29 mouse cellular contexts compared by ENCODE assay signal in genomic region chr6:99545437-99545836, GRCm38 (mm10). TPM values are rescaled to one million over a fixed set of nuclear protein-coding genes. Genes with fewer than 3 reads are reported as not detected.
DNase-seq lines count a peak whose midpoint lies in the region; ATAC-seq and TF ChIP-seq lines count a peak whose summit lies in the region.
"Had no signal": no experiment of that assay in that cellular context is flagged by ENCODE, and none has a peak within 500 bp of the region (broad histone marks: within the 10 kb centered on the region; RNA-seq: fewer than 3 reads in every experiment).

No protein-coding gene starts in this region.

- WGBS in kidney, postnatal 0 days = 57% methylated on average over 6 of the region's 6 CpGs
- WGBS in lung, embryonic 15.5 days = 43% methylated on average over 6 of the region's 6 CpGs
- 74% methylated on average over 6 of the region's 6 CpGs for WGBS in midbrain, embryonic 11.5 days
- 88% methylated on average over 6 of the region's 6 CpGs for WGBS in midbrain, embryonic 14.5 days

- no peak overlapping the region for H3K9ac ChIP-seq in kidney, postnatal 0 days (ENCODE audit: low read depth, low read length)
- no peak overlapping the region for H3K9ac ChIP-seq in lung, embryonic 15.5 days
- H3K9ac ChIP-seq in midbrain, embryonic 11.5 days (ENCODE audit: low read length) = no peak overlapping the region
- no peak overlapping the region for H3K9ac ChIP-seq in midbrain, embryonic 14.5 days (replicated peaks; ENCODE audit: low read length)
- H3K9ac ChIP-seq: embryonic facial prominence, embryonic 13.5 days; embryonic facial prominence, embryonic 15.5 days; forebrain, embryonic 12.5 days had no signal

- H3K36me3 ChIP-seq in kidney, postnatal 0 days (ENCODE audit: insufficient read depth, low read length) = no peaks in the 10 kb centered on the region
- no peaks in the 10 kb centered on the region for H3K36me3 ChIP-seq in lung, embryonic 15.5 days
- no peaks in the 10 kb centered on the region for H3K36me3 ChIP-seq in midbrain, embryonic 11.5 days (ENCODE audit: control insufficient read depth, insufficient read depth, low read length)
- no peaks in the 10 kb centered on the region for H3K36me3 ChIP-seq in midbrain, embryonic 14.5 days (ENCODE audit: control insufficient read depth, insufficient read depth, low read length)
- H3K36me3 ChIP-seq: embryonic facial prominence, embryonic 13.5 days; embryonic facial prominence, embryonic 15.5 days; forebrain, embryonic 10.5 days; forebrain, embryonic 12.5 days; G1E had no signal

- no peak overlapping the region for H3K27ac ChIP-seq in kidney, postnatal 0 days
- H3K27ac ChIP-seq in lung, embryonic 15.5 days = 0 out of 2 replicates have a peak overlapping the region, but pooled peaks have one; percentile 42
- no peak overlapping the region for H3K27ac ChIP-seq in midbrain, embryonic 11.5 days (ENCODE audit: low read depth, low read length)
- H3K27ac ChIP-seq in midbrain, embryonic 14.5 days (replicated peaks; ENCODE audit: low read depth, low read length) = no peak overlapping the region
- H3K27ac ChIP-seq: embryonic facial prominence, embryonic 13.5 days; embryonic facial prominence, embryonic 15.5 days; forebrain, embryonic 10.5 days; forebrain, embryonic 12.5 days had no signal

- peak; percentile 31 for DNase-seq in kidney, postnatal 0 days (ENCODE audit: low spot score)
- DNase-seq in kidney, postnatal 4 days = no peak
- no peak for DNase-seq in lung, postnatal 36 days
- peak; percentile 84 for DNase-seq in midbrain, embryonic 11.5 days (ENCODE audit: low spot score, missing footprints)
- no peak for DNase-seq in midbrain, embryonic 14.5 days
- DNase-seq: adrenal gland, adult 8-10 months; adrenal gland, postnatal 14 days; adrenal gland, postnatal 36 days; B cell, adult 2 months; cerebellum, adult 11 months; cerebellum, adult 18-20 months; cerebellum, adult 8-10 months; cerebellum, adult 9-11 months; cerebellum, postnatal 14 days; cerebellum, postnatal 36 days; embryo, embryonic 11 days had no signal

- no peak for TF ChIP-seq CTCF in kidney, postnatal 0 days (IDR thresholded peaks at IDR 0.05; ENCODE audit: low read depth)

- no peak overlapping the region for H3K4me2 ChIP-seq in kidney, postnatal 0 days (ENCODE audit: low read length)
- no peak overlapping the region for H3K4me2 ChIP-seq in lung, embryonic 15.5 days
- no peak overlapping the region for H3K4me2 ChIP-seq in midbrain, embryonic 11.5 days
- no peak overlapping the region for H3K4me2 ChIP-seq in midbrain, embryonic 14.5 days (ENCODE audit: low read length)
- H3K4me2 ChIP-seq: embryonic facial prominence, embryonic 13.5 days; embryonic facial prominence, embryonic 15.5 days; forebrain, embryonic 12.5 days had no signal

- no peak for ATAC-seq in kidney, postnatal 0 days (replicated peaks; ENCODE audit: low FRiP score, low read depth)
- ATAC-seq in lung, embryonic 15.5 days (ENCODE audit: borderline replicate concordance, extremely low read depth, low FRiP score, low TSS enrichment) = peak; percentile 59; the same call in 1 of the 2 replicates
- ATAC-seq in midbrain, embryonic 11.5 days (ENCODE audit: low FRiP score) = no peak
- no peak for ATAC-seq in midbrain, embryonic 14.5 days (ENCODE audit: low FRiP score, low TSS enrichment)
- ATAC-seq: activated CD4-positive, CD25-positive, alpha-beta regulatory T cell, adult 4 months; CD4-positive, CD25-positive, alpha-beta regulatory T cell, adult 4 months; forebrain, embryonic 14.5 days; forebrain, embryonic 16.5 days; Patski had no signal

- H3K4me1 ChIP-seq in kidney, postnatal 0 days (replicated peaks; ENCODE audit: insufficient read depth, low read length) = no peaks in the 10 kb centered on the region
- H3K4me1 ChIP-seq in lung, embryonic 15.5 days = peaks cover 19% of the 10 kb centered on the region
- H3K4me1 ChIP-seq in midbrain, embryonic 11.5 days (ENCODE audit: control insufficient read depth, insufficient read depth, low read length) = no peaks in the 10 kb centered on the region
- H3K4me1 ChIP-seq in midbrain, embryonic 14.5 days (ENCODE audit: control insufficient read depth, insufficient read depth, low read length) = no peaks in the 10 kb centered on the region
- H3K4me1 ChIP-seq: embryonic facial prominence, embryonic 13.5 days; embryonic facial prominence, embryonic 15.5 days; forebrain, embryonic 10.5 days; forebrain, embryonic 12.5 days had no signal

- no peaks in the 10 kb centered on the region for H3K27me3 ChIP-seq in kidney, postnatal 0 days (ENCODE audit: insufficient read depth, low read length)
- H3K27me3 ChIP-seq in lung, embryonic 15.5 days = no peaks in the 10 kb centered on the region
- H3K27me3 ChIP-seq in midbrain, embryonic 11.5 days (ENCODE audit: control insufficient read depth, insufficient read depth, low read length) = no peaks in the 10 kb centered on the region
- no peaks in the 10 kb centered on the region for H3K27me3 ChIP-seq in midbrain, embryonic 14.5 days (ENCODE audit: control insufficient read depth, insufficient read depth, low read length)
- H3K27me3 ChIP-seq: CH12.LX; embryonic facial prominence, embryonic 13.5 days; embryonic facial prominence, embryonic 15.5 days; forebrain, embryonic 12.5 days; Patski had no signal

- no peak overlapping the region for H3K4me3 ChIP-seq in kidney, postnatal 0 days (replicated peaks; ENCODE audit: low read depth, low read length)
- H3K4me3 ChIP-seq in lung, embryonic 15.5 days = no peak overlapping the region
- H3K4me3 ChIP-seq in midbrain, embryonic 11.5 days (ENCODE audit: low read depth, low read length) = no peak overlapping the region
- H3K4me3 ChIP-seq in midbrain, embryonic 14.5 days (replicated peaks; ENCODE audit: low read depth, low read length) = no peak overlapping the region
- H3K4me3 ChIP-seq: embryonic facial prominence, embryonic 13.5 days; embryonic facial prominence, embryonic 15.5 days; erythroblast, embryonic 14.5 days; forebrain, embryonic 10.5 days; forebrain, embryonic 12.5 days had no signal

- no peaks in the 10 kb centered on the region for H3K9me3 ChIP-seq in kidney, postnatal 0 days (replicated peaks; ENCODE audit: low read length)
- no peaks in the 10 kb centered on the region for H3K9me3 ChIP-seq in lung, embryonic 15.5 days
- no peaks in the 10 kb centered on the region for H3K9me3 ChIP-seq in midbrain, embryonic 11.5 days (ENCODE audit: control insufficient read depth, low read length)
- H3K9me3 ChIP-seq in midbrain, embryonic 14.5 days (ENCODE audit: control insufficient read depth, low read length) = peaks cover 4% of the 10 kb centered on the region; the same call in 1 of the 2 replicates
- H3K9me3 ChIP-seq: embryonic facial prominence, embryonic 13.5 days; embryonic facial prominence, embryonic 15.5 days; forebrain, embryonic 10.5 days; G1E had no signal

RNA-seq across cellular contexts. Expression of gene Foxp1, which starts 22.9 kb away (rescaled TPM):
- polyA plus RNA-seq in kidney, postnatal 0 days (2015; fragmentation: Nextera tagmentation; extraction: Ambion mirVana) = 37.1 and 38.0 TPM in 2 replicates
- 95.4 and 109 TPM in 2 replicates for polyA plus RNA-seq in lung, embryonic 15.5 days (2015; fragmentation: Nextera tagmentation; extraction: Ambion mirVana)
- polyA plus RNA-seq in midbrain, embryonic 11.5 days (2014; fragmentation: Nextera tagmentation; extraction: Ambion mirVana) = 86.2 and 95.4 TPM in 2 replicates
- 77.5 and 89.2 TPM in 2 replicates for polyA plus RNA-seq in midbrain, embryonic 14.5 days (2014; fragmentation: Nextera tagmentation; extraction: Ambion mirVana)

Comparison
In these comparisons a context has a peak if more than half of its experiments do, and no peak if none do; other contexts are left out.
1. DNase-seq: peak in kidney, postnatal 0 days (single experiment) and midbrain, embryonic 11.5 days (single experiment); none in kidney, postnatal 4 days (0 of 2), lung, postnatal 36 days (single experiment) and midbrain, embryonic 14.5 days (single experiment).